Mouse (Mus musculus): ENCODE data around the gene Exoc3l. TPM values are rescaled to one million over a fixed set of nuclear protein-coding genes. Genes with fewer than 3 reads are reported as not detected.

The Exoc3l gene
- polyA plus RNA-seq, 1 experiment from 2014 or later, result 3.7 TPM

DNA sequence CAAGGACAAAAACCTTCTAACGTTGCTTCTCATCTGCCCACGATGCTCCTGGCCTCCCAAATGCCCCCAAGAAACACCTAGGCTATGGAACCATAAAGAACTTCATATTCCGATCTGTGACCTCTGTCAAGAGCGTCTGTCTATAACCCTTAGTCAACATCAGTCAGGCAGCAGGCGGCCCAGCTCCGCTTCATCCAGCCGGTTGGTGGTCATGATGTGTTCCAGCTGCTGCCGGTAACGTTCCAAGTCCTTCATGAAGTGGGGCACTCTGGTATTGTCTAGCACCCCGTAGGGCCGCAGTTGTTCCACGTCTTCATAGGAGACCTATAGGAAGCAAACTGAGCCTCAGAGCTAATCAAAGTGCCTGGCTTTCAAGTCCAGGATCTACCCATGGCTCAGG, 14.1 kb downstream of the Exoc3l start:
- Histone ChIP-seq H3K27me3 (ENCODE audit: control insufficient read depth, insufficient read depth, low read length) (no peaks in the 10 kb centered on the region), H3K36me3 (ENCODE audit: control insufficient read depth, insufficient read depth, low read length) (no peaks in the 10 kb centered on the region), H3K9me3 (ENCODE audit: control insufficient read depth, low read length) (no peaks in the 10 kb centered on the region), H3K4me1 (replicated peaks; ENCODE audit: control insufficient read depth, insufficient read depth) (no peaks in the 10 kb centered on the region), H3K4me2 (replicated peaks; ENCODE audit: low read depth) (no peak overlapping the region), H3K27ac (replicated peaks) (no peak overlapping the region), H3K4me3 (ENCODE audit: low read depth, low read length) (no peak overlapping the region), H3K9ac (ENCODE audit: low read length) (no peak overlapping the region)
- TF ChIP-seq EP300 (optimal IDR thresholded peaks at IDR 0.05) (no peak), CTCF (IDR thresholded peaks at IDR 0.05; ENCODE audit: low read depth) (no peak)
- no peak for DNase-seq (ENCODE audit: low spot score)
- ATAC-seq (ENCODE audit: low FRiP score, low TSS enrichment), result no peak
- WGBS, result 82% methylated on average over 12 of the region's 12 CpGs

DNA sequence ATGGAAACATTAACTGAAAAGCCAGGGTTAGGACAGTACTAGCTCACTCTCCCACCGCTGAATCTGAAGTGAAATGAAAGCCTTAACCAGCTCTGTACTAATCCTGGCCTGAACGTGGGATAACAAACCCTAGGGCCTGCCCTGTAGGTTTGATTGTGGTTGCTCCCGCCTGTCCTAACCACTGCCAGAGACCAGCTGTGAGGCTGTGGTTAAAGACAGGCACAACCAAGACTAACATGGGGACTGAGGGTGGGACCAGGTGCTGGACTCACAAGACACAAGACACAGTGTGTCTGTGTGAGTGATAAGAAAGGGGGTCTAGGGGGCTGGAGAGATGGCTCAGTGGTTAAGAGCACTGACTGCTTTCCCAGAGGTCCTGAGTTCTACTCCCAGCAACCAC, 15.3 kb downstream of the Exoc3l start:
- no peaks in the 10 kb centered on the region for H3K9me3 ChIP-seq (ENCODE audit: control insufficient read depth, low read length)
- H3K4me1 ChIP-seq (replicated peaks; ENCODE audit: control insufficient read depth, insufficient read depth), result no peaks in the 10 kb centered on the region; the same call in 1 of the 2 replicates
- no peaks in the 10 kb centered on the region for H3K27me3 ChIP-seq (ENCODE audit: control insufficient read depth, insufficient read depth, low read length)
- no peak for ATAC-seq (ENCODE audit: low FRiP score, low TSS enrichment)
- TF ChIP-seq EP300 (optimal IDR thresholded peaks at IDR 0.05) (no peak), CTCF (IDR thresholded peaks at IDR 0.05; ENCODE audit: low read depth) (no peak)
- 68% methylated on average over 3 of the region's 3 CpGs for WGBS
- H3K9ac ChIP-seq (ENCODE audit: low read length), result no peak overlapping the region
- no peak for DNase-seq (ENCODE audit: low spot score)
- no peak overlapping the region for H3K4me2 ChIP-seq (replicated peaks; ENCODE audit: low read depth)
- no peaks in the 10 kb centered on the region for H3K36me3 ChIP-seq (ENCODE audit: control insufficient read depth, insufficient read depth, low read length)
- no peak overlapping the region for H3K27ac ChIP-seq (replicated peaks)
- H3K4me3 ChIP-seq (ENCODE audit: low read depth, low read length), result no peak overlapping the region

DNA sequence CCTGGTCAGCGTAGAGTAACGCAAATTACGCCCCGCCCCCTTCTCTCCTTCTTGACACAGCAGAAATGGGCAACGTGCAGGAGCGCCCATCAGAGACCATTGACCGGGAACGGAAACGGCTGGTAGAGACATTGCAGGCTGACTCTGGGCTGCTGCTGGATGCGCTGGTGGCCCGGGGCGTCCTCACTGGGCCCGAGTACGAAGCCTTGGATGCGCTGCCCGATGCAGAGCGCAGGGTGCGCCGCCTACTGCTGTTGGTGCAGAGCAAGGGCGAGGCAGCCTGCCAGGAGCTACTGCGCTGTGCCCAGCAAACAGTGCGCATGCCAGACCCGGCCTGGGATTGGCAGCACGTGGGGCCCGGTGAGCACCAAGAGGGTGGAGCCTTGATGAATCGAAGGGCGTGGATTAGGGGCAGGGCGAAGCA, 17.0 kb downstream of the Exoc3l start:
- peak overlapping the region; percentile 12; the same call in 1 of the 2 replicates for H3K4me3 ChIP-seq (ENCODE audit: low read depth, low read length)
- no peaks in the 10 kb centered on the region for H3K9me3 ChIP-seq (ENCODE audit: control insufficient read depth, low read length)
- peak overlapping the region; percentile 48 for H3K4me2 ChIP-seq (replicated peaks; ENCODE audit: low read depth)
- no peaks in the 10 kb centered on the region; the same call in 1 of the 2 replicates for H3K4me1 ChIP-seq (replicated peaks; ENCODE audit: control insufficient read depth, insufficient read depth)
- no peak overlapping the region for H3K27ac ChIP-seq (replicated peaks)
- ATAC-seq (ENCODE audit: low FRiP score, low TSS enrichment), result peak; percentile 89
- peak; percentile 93 for DNase-seq (ENCODE audit: low spot score)
- no peaks in the 10 kb centered on the region for H3K36me3 ChIP-seq (ENCODE audit: control insufficient read depth, insufficient read depth, low read length)
- 3% methylated on average over 27 of the region's 28 CpGs for WGBS
- no peaks in the 10 kb centered on the region for H3K27me3 ChIP-seq (ENCODE audit: control insufficient read depth, insufficient read depth, low read length)
- no peak overlapping the region for H3K9ac ChIP-seq (ENCODE audit: low read length)
- TF ChIP-seq CTCF (IDR thresholded peaks at IDR 0.05; ENCODE audit: low read depth), result peak; percentile 66
- no peak for TF ChIP-seq EP300 (optimal IDR thresholded peaks at IDR 0.05)

DNA sequence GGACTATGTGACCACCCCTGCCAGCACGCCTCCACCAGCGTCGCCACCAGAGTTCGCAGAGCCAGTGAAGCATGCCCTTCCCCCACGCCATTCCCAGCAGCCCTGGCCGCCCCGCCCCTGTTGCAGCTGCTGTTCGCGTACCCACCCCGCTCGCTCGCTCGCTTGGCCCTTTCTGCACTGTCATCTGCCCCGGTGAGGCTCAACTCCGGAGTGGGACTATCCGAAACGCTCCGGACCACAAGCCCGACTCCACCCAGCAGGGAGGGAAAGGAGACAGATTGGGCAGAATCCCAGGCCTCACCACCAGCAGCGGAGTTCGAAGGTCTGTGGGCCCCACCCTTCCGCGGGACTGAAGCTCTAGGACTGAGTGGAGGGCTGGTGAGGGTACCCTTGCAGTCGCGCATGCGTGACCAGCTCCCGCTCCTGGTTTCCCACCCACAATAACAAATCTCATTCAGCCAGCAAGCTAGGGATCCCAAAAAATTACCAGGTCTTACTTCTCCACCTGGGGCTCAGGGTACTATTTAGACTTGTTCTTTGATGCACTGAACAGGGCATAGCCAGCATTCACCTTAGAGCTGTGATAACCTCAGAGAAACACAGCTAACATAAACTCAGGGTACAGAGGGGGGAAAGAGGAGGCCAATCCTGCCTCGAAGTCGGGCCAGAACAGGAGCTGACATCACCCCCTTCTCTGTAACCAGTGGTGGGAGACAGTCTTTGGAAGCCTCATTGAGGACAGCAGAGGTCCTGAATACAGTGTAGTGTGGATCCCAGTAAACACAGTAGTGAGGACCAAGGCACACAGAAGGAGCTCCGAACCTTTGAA, 19.4 kb downstream of the Exoc3l start:
- no peak for TF ChIP-seq EP300 (optimal IDR thresholded peaks at IDR 0.05)
- TF ChIP-seq CTCF (IDR thresholded peaks at IDR 0.05; ENCODE audit: low read depth), result no peak
- Histone ChIP-seq H3K4me1 (replicated peaks; ENCODE audit: control insufficient read depth, insufficient read depth) (no peaks in the 10 kb centered on the region; the same call in 1 of the 2 replicates), H3K4me3 (ENCODE audit: low read depth, low read length) (peak overlapping the region; percentile 40), H3K4me2 (replicated peaks; ENCODE audit: low read depth) (peak overlapping the region; percentile 67), H3K27ac (replicated peaks) (no peak overlapping the region), H3K9me3 (ENCODE audit: control insufficient read depth, low read length) (no peaks in the 10 kb centered on the region), H3K36me3 (ENCODE audit: control insufficient read depth, insufficient read depth, low read length) (no peaks in the 10 kb centered on the region), H3K27me3 (ENCODE audit: control insufficient read depth, insufficient read depth, low read length) (0 out of 2 replicates have a peak, but pooled peaks cover 2% of the 10 kb centered on the region), H3K9ac (ENCODE audit: low read length) (peak overlapping the region; percentile 41)
- DNase-seq (ENCODE audit: low spot score) (peak; percentile 70), ATAC-seq (ENCODE audit: low FRiP score, low TSS enrichment) (0 out of 2 replicates have a peak, but pooled peaks have one; percentile 28)
- WGBS, result 5% methylated on average over 30 of the region's 30 CpGs

DNA sequence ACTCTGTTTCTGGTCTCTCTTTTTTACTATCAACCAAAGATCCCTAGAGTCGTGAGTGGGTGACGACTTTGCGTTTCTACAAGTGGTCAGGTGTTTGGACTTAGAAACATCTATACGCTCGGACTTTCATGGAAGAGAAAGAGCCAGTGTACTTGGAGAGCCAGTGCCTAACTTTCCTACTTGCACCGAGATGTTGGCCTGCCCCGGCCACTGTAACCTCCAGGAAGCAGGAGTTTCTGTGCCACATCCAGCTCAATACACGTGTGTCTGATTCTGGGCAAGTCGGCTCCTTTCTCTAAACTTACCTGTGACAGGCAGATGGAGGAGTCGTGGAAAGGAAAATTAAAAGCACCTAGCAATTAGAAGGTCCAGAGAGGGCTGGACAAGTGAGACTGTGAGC, 20.1 kb downstream of the Exoc3l start, which contains the start of gene Nol3:
Nol3 (plus strand) TSS at position 301 of the 400 bp plus-strand sequence.
- Histone ChIP-seq H3K27me3 (ENCODE audit: control insufficient read depth, insufficient read depth, low read length) (peaks cover 2% of the 10 kb centered on the region; the same call in 1 of the 2 replicates), H3K4me3 (ENCODE audit: low read depth, low read length) (peak within 1 kb of the TSS; percentile 40), H3K4me2 (replicated peaks; ENCODE audit: low read depth) (peak within 1 kb of the TSS; percentile 67), H3K27ac (replicated peaks) (no peak within 1 kb of the TSS), H3K36me3 (ENCODE audit: control insufficient read depth, insufficient read depth, low read length) (no peaks in the 10 kb centered on the region), H3K9ac (ENCODE audit: low read length) (peak within 1 kb of the TSS; percentile 41), H3K9me3 (ENCODE audit: control insufficient read depth, low read length) (no peaks in the 10 kb centered on the region), H3K4me1 (replicated peaks; ENCODE audit: control insufficient read depth, insufficient read depth) (no peaks in the 10 kb centered on the region; the same call in 1 of the 2 replicates)
- no peak for ATAC-seq (ENCODE audit: low FRiP score, low TSS enrichment)
- WGBS, result 7% methylated on average over 10 of the region's 10 CpGs
- TF ChIP-seq CTCF (IDR thresholded peaks at IDR 0.05; ENCODE audit: low read depth) (no peak), EP300 (optimal IDR thresholded peaks at IDR 0.05) (no peak)
- DNase-seq (ENCODE audit: low spot score), result no peak

DNA sequence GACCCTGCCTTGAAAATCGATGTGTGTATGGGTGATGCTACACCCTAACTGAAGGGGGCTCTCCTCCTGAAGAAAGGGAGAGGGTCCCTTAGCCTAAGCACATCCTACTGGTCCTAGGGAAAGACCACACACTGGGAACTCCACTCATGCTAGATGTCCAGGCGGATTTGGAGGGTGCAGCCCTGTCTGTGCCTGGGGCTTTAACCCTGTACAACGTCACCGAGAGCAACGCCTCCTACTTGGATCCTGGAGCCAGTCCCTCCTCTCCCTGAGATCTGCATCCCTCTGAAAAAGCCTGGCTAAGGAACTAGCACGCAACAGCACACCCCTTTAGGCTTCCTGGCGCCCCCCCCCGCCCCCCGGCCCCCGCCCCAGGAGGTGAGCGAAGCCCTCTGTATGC, 20.5 kb downstream of the Exoc3l start:
- ATAC-seq (ENCODE audit: low FRiP score, low TSS enrichment) (no peak), DNase-seq (ENCODE audit: low spot score) (no peak)
- H3K4me1 ChIP-seq (replicated peaks; ENCODE audit: control insufficient read depth, insufficient read depth), result no peaks in the 10 kb centered on the region; the same call in 1 of the 2 replicates
- H3K27me3 ChIP-seq (ENCODE audit: control insufficient read depth, insufficient read depth, low read length), result peaks cover 2% of the 10 kb centered on the region; the same call in 1 of the 2 replicates
- 16% methylated on average over 11 of the region's 11 CpGs for WGBS
- no peak overlapping the region for H3K9ac ChIP-seq (ENCODE audit: low read length)
- H3K4me3 ChIP-seq (ENCODE audit: low read depth, low read length), result peak overlapping the region; percentile 40; the same call in 1 of the 2 replicates
- H3K36me3 ChIP-seq (ENCODE audit: control insufficient read depth, insufficient read depth, low read length), result no peaks in the 10 kb centered on the region
- H3K4me2 ChIP-seq (replicated peaks; ENCODE audit: low read depth), result peak overlapping the region; percentile 67; the same call in 1 of the 2 replicates
- H3K27ac ChIP-seq (replicated peaks), result no peak overlapping the region
- TF ChIP-seq EP300 (optimal IDR thresholded peaks at IDR 0.05), result no peak
- no peak for TF ChIP-seq CTCF (IDR thresholded peaks at IDR 0.05; ENCODE audit: low read depth)
- no peaks in the 10 kb centered on the region for H3K9me3 ChIP-seq (ENCODE audit: control insufficient read depth, low read length)

Measured in stomach, postnatal 0 days (tissue).